Mouse (Mus musculus) right cerebral cortex, postnatal 25 days (tissue): ENCODE data around the gene Parp1.

ENCODE experiments used
- DNase-seq: peaks from one replicate; pipeline ENCODE4 v3.0.0; 2022

Parp1 gene

DNA sequence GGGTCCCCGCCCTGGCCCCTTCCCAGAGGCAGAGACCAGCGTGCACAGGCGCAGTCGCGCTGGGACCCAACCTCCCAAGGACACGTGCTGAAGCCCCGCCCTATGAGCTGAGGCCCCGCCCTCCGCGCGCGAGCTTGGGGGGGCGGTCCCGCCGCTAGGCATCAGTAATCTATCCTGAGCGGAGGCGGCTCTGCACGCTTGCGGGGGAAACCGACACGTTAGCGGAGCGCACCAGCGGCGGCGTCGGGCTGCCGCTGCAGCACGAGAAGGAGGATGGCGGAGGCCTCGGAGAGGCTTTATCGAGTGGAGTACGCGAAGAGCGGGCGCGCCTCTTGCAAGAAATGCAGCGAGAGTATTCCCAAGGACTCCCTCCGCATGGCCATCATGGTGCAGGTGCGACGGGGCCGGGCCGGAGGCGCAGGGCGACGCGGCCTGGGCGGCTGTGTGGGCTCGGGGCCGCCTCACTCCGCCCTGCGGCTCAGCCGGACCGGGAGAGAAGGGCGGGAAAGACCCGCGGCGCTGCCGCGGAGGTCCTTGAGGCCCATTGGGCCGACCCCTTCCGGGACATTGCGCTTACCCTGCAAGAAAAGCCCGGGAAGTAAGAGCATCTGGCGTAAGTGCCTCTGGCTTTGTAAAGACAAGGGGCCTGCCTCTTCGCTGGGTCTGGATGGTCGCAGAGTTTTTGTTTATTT, at the start of gene Parp1:
Parp1 (plus strand) TSS at position 164 of the 692 bp plus-strand sequence.
- peak; percentile 97 for DNase-seq

DNA sequence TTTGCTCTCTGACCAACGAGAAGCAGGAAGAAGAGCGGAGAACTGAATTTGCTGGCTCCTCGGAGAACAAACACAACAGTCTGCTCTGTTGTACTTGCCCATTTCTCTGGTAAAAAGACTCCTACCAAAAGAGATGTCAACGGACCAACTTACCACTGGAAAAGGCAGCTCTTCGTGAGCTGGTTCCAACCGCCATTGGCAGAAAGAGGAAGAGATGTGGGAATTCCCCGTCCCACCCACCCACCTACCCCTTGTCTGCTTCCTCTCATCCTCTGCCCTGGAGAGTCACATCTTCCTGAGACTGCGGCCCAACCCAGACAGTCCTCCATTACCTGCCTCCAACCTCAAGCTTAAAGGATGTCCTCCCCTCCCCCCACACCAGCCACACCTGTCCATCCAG, 49.2 kb upstream of the Parp1 start:
- no peak for DNase-seq

DNA sequence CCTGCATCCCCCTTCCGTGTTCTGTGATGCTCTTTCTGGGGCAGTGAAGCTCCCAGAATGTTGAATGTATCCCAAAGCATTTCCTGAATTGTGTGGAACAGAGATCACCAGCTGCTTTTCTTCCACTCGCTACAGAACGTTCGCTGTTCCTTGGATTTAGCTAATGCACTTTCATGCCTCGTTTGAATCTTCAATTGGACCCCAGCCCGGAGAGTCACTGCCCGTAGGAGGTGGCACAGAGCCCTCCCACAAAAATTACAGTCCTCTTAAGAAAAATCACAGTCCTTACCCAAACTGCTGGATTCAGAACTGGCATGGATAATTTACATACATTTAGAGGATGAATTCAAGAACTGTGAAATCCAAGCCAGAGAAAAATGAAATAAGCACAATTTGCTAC, 48.5 kb upstream of the Parp1 start:
- DNase-seq, result peak; percentile 69

DNA sequence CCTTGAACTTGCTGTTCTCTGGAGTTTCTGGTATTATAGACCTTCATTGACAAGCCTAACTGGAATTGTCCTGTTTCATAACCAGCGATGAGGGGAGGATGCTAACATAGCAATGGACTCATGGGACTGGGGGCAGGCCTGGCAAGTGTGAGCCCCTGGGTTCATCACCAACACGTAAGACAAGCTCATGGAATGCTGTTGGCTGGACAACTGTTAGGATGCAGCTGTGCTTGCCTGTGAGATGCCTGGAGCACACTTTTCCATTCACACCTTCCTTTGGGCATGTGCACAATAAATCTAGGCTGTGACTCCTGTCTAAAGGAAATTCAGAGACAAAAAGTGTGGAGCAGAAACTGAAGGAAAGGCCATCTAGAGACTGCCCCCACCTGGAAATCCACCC, 45.4 kb upstream of the Parp1 start:
- no peak for DNase-seq

DNA sequence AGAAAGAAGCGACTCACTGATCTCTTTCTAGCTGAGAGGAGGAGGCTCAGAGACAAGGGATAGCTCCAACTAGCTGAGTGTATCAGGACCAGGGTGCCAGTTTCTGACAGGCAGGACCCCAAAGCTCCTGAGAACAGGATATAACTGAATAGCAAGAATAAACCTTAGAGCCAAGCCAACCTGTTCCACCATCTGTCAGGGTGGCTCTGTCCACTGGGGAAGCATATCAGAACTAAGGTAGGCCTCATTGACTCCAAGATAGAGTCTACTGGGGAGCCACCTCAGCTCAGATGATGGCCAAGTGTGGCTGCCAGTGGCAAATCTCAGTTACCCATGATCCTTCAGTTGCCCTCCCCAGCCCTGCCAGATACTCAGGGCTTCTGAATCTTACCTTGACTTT, 43.4 kb upstream of the Parp1 start:
- no peak for DNase-seq

DNA sequence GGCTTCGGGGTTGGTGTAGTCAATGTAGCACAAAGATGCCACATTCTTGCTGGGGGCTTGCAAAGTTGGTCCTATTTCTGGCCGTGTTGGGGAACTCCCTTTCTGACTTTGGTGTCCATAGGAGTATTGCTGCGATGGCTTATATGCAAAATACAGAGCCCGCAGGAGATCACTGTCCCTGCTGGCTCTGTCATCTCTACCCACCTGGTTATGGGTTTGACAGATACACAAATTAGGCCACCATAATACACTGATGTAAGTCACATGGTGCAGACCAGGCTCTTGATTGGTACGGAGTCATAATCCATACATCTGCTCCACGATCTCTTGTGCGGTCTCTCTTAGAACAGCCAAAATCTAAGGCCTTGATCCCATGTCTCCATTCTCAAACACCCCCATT, 38.9 kb upstream of the Parp1 start:
- DNase-seq, result no peak

DNA sequence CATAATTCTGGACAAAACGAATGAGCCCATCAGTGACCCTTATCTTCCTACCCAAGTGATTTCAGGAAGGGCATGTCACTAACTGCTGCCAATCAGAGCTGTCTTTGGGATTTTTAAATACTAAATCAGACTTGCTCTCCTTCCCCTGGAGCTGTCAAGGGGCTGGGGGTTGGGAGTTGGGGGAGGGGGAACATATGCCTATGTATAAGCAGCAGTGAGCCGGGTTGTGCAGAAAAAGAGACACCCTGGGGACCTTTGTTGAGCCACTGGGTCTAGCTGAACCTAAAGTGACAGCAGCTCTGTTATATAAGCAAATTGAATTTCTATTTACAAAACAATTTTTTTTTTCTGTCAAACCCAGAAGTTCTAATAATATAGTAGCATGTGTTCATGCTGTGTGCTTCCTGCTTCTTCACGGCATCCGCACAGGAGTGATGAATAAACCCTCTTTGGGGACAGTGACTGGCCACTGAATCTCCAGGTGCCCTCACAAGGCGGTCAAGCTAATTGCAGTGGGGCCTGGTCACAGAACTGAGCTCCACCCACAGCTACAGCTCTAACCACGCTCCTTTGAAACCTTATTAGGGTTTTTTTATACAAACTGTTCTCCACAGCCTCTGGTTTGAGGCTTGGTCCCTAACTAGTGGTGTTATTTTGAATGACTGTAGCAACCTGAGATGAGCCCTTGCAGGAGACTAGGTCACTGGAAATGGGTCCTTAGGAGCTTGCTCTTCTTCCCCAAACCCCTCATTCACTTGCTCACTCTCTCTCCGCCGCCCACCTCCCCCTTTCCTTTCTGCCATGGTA, 38.1 kb upstream of the Parp1 start:
- no peak for DNase-seq

DNA sequence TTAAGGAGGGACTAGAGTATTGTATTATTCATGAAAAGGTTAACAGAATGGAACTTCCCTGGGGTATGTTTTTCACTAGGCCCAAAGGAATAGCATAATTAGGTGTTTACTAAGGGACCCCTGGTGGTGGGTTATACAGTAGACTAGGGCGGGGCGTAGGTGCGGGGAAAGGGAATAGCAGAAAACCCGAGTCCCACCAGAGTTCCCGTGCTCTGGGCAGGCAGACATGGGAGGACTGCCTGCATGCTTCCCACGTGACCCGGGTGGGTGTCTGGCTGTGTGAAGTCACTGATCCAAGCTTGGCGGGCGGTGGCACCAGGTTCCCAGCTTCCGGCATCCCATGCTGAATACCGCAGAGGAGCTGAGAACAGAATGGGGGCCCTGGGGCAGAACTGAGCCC, 36.1 kb upstream of the Parp1 start:
- no peak for DNase-seq

DNA sequence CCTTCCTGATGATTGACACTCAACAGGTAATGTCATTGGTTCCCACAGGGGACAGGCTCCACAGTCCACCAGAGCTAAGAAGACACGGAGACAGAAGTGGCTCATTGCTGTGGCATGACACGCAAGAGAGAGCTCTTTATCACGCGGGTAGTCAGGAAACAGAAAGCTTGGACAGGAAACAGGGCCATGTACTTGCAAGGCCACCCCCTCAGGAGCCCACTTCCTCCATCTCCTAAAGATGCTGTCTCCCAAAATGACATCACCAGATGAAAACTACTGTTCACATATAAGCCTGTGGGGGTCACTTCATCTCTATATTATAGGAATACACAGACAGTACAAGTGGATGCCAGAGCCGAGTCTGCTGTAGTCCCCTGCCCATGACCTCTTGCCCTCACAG, 32.0 kb upstream of the Parp1 start:
- DNase-seq, result no peak

DNA sequence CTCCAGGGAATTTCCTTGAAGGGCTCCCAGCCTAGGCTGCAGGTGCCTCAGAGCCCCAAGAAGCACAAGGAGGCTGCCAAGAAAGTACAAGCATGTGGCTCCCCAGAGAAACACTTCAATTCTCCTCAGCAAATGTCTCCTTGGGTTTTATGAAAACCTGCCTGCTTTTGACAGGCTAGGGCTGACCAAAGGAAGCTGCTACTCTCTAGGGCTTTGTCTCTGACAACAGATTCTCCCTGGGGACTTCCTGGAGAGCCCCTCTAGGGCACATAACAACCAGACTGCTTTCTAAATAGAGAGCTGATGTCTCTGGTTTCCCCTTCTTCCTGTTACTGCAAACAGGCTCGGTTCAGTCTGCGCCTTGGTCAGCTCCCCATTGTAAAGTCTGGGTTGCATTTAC, 27.5 kb upstream of the Parp1 start:
- DNase-seq, result no peak

DNA sequence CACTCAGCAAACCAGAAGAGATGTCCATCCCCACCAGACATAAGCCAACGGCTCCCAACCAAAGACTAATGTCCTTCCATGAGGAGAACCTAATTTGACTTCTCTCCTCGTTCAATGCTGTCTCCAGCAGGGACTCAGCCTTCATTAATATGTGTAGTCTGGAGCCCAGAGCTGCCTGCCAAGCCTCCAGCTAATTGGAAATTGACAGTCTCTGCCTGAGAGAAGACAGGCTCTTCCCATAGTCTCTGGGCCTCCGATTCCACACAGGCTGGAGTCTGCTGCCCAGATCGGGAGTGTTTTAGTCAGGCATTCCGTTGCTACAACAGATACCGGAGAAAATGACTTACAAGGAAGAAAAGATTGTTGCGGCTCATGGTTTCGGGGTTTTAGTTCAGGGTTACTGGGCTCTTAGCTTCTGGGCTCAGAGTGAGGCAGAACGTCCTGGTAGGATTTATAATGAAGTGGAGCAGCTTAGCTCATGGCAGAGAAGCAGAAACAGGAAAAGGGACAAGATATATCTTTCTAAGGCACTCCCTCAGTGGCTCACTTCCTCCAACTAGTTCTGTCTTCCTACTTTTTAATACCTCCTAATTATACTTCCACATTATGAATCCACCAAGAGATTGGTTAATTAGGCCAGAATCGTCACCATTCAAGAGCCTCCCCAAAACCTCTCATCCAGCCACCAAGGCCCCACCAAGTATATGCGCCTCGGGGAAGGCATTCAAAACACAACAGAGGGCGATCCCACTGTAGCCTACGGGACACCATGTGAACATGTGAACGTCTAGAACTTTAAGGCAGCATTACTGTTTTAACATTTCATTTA, 26.6 kb upstream of the Parp1 start:
- DNase-seq, result no peak

DNA sequence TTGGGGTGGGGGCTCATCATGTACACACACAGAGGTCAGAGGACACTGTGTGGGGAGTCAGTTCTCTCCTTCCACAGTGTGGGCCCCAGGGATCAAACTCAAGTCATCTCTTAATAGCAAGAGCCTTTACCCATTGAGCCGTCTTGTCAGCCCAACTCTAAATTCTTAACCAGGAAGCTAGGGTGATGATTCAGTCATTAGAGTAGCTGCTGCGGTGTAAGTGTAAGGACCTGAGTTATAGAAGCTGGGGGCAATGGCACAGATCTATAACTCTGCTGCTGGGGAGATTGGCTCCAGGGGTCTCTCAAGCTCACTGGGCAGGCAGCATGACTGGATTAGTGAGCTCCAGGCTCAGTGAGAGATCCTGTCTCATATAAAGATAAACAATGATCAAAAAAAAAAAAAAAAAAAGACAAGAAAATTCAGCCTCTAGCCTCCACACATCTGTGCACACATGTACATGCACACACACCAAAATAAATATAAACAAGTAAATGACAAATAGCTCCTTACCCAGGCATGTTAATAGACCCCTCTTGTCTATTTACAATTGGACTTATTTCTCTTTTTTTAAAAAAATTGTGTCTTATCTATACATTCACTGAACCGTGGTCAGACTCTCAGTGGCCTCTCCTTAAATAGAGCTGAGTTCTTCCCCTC, 25.9 kb upstream of the Parp1 start:
- no peak for DNase-seq

DNA sequence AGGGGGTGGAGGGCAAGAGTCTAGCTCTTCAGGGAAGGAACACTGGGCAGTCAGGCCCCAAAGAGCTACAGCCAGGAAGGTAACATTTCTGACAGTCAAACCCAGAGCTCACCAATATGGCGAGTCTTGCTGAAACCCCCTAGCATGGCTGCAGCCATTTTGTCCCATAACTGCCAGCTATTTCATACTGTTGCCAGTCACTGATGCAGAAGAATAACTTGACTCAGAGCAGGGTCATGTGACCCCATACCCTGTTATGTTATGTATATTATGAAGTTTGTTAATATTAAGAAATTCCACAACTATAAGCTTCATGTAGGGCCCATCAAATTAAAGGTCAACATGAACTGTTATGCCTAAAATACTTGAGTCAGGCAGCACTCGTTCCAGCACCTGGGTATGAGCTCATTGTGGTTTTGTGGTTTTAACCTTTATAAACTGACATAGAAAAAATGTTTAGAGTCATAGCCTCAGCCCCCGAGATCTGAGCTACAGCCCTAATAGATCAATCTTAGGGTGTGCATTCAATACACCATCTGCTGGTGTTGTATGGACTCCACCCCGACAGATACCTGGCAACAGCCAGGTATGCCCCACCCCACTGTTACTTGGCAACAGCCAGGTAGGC, 22.7 kb upstream of the Parp1 start:
- no peak for DNase-seq

DNA sequence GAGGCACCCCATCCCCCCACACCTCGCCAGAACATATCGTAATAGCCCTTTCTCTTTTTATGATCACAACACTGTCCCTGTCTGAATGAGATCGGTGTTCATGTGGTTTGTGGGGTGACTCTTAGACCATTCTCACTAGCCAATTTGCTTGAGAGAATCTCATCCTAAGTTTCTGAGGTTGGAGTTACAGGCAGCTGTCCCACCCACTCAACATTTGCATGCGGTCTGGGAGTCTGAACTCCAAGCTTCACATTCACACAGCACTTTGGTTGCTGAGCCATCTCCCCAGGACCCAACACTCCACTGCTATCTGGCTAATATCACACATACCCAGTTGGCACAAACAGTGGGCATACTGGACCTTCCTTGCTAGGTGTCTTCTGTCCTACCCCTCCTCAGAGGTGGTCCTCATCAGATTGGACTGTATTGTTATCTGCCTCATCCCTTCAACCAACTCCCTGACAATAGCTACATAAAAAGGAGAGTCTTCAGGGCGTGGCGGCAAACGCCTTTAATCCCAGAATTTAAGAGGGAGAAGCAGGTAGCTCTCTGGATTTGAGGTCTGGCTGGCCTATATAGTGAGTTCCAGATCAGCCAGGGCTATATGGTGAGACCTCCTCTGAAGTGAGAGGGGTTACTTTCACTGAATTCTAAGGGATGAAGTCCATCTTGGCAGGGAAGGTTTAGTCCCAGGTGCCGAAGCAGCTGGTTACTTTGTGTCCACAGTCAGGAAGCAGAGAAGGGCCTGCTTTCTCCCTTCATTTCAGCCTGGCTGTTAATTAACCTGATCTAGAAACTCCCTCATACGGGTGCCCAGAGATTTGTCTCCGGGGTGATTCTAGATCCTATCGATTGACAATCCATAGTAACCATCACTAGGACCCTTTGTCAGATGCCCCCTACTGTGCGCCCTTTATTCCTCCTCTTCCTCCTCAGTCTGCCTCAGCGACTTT, 21.6 kb upstream of the Parp1 start:
- DNase-seq, result no peak

DNA sequence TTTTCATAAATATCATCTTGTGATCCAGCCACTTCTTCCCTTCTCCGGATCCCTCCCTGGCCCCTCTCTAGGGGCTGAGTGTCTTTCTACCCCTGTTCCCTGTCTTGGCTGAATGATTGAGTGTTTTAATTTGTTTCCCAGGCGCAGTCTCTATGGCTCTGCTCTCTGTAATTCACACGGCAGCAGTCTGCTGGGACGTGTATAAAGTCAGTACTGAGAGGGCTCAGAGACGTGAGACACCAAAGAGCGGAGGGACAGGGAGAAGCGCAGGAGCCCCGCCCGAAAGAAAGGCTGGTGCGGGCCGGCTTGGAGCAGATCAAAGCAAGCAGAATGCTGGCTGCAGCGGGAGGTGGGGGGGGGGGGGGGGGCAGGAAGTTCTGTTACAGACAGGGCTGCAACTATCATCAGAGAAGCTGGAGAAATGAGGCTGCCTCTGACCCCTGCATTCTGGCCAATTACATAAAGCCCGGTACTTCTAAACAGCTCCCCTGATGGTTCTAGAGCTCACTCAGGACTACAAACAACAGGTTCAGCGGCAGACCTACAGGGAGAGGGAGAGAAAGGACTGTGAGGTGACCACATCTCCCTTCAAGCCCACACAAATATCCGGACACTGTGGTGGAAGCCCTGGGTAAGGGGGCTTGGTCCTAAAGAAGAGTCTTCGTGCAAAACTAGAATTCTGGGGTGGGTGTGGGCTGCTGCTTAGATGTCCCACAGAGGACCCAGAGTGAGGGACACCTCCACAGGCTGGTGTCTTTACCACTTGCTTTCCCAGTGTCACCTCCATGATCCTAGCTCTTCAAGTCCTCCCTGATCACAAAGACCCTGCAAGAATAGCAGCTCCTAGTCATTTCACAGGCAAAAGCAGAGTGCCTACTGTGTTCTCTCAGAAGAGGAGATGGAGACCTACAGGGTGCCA, 20.7 kb upstream of the Parp1 start:
- DNase-seq, result no peak

DNA sequence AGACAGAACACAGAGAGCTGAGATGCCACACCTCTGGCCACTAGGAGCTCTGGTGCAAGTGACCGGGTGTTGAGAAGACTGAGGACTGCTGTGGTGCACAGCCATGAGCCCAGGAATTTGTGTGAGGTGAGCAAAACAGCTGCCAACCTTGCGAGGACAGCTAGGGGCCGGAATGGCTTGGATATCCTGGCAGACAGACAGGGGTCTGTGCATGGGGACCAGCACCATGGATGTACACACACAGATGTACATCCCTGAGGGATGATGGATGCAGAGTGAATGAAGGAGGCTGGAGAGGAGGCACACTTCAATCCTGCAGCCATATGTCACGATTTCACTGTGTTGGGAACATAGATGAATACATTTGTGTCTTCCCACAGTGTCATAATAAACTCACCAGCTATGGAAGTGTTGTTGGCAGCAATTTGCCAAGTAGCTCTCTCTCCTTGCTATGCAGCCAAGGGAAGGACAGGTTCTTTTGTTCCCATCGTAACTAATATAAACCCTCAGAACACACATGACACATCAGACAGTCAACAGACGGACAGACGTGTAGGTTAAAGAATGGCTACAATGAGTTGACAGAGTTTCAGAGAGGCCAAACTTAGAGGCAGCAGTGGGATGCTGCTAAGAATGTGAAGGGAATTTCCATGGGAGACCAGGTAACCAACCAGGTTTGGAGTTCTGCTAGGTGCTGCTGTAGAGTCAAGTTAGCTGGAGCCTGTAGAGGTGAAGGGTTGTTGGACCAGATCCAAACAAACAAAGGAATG, 19.0 kb upstream of the Parp1 start:
- no peak for DNase-seq

DNA sequence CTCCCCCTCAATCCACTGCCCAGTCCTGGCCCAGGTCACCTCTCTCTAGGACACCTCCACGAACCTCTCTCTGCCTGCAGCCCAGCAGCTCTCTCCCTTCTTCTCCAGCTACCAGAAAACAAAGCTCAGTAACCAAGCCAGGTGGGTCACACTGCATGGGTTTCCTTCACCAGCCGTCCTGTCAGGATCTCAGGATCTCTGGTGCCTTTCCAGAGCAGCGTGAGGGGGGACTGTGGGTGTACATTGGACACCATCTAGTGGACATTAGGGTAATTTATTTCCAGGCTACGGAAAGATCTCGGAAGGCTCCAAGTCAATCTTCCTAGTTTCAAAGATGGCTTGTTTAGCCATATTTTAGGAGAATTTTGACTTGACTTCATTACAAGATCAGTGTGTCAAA, 18.0 kb upstream of the Parp1 start:
- DNase-seq, result no peak

DNA sequence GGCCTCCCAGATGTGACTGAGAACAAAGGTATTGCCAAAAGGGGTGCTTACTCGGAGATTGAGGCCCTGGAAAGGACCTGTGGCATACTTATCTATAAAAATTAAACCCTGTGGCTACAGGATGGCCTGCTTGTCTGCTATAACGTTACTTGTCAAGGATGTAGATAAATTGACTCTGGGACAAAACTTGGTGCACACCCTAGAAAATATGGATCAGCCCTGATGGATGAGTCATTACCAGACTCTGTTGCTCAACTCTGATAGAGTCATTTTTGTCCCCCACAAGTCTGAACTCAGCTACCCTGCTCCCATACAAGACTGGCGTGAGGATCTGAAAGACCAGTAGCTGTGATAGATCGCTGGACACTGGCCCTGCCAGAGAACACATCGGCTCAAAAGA, 11.8 kb upstream of the Parp1 start:
- DNase-seq, result no peak

DNA sequence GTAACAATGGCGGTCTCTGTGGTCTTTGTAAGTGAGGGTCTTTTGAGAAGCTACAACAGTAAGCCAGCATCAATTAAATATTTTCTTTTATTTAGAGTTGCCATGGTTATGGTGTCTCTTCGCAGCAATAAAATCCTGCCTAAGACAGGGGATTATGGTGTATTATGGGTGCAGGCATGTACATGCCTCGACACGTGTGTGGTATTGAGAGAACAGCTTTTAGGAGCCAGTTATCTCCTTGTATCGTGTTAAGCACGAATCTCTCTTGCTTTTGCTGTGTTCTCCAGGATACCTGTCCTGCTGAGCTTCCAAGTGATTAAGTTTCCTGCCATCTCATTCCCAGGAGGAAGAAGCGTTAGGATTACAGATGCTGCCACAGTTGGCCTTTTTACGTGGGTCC, 9.3 kb upstream of the Parp1 start:
- no peak for DNase-seq

DNA sequence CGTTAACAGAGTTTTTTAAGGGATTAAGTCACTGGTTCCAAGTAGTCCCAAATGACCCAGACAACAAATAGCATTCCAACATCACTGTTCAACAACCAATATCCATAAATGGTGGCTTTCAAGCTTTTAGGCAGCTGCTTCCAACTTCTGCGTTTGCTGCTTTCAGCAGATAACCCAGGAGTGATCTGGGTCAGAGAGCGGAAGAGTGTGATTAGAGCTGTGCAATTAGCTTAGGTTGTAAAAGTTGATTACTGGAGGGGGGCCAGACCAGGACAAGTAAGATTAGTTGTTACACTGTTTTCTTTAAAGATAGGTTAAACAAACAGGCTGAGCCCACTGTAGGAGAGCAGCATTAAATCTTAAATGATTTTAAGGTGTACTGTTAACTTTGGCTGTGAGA, 7.5 kb upstream of the Parp1 start:
- no peak for DNase-seq
